Mouse (Mus musculus): ENCODE data around the gene Pip4k2c. TPM values are rescaled to one million over a fixed set of nuclear protein-coding genes. Genes with fewer than 3 reads are reported as not detected.

The Pip4k2c gene
- polyA plus RNA-seq, 1 experiment from 2014 or later, result 45.0 TPM

DNA sequence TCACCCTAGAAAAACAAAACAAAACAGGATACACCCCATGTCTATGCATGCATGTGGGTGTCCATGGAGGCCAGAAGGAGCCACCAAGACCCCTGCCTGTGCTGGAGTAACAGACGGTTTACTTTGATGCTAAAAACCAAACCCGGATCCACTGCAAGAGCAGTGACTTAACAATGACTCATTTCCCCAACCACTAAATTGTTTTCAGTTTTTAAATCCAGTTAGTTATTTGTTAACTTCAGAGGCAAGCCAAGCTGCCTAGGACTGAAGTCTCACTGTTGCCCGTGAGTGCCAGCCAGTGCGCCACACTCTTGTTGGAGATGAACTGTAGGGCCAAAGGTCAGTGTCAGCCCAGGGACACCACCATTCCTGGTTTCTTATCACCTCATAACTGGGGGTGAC, 60.9 kb downstream of the Pip4k2c start:
- H3K27ac ChIP-seq, result peak overlapping the region; percentile 60
- 59% methylated on average over 4 of the region's 4 CpGs for WGBS
- no peak overlapping the region for H3K4me3 ChIP-seq (replicated peaks; ENCODE audit: low read depth, low read length)
- no peaks in the 10 kb centered on the region for H3K9me3 ChIP-seq (replicated peaks; ENCODE audit: low read length)
- no peak for TF ChIP-seq CTCF (IDR thresholded peaks at IDR 0.05; ENCODE audit: low read depth)
- no peaks in the 10 kb centered on the region; the same call in 1 of the 2 replicates for H3K4me1 ChIP-seq (replicated peaks; ENCODE audit: insufficient read depth, low read length)
- no peak overlapping the region for H3K4me2 ChIP-seq (ENCODE audit: low read length)
- DNase-seq (ENCODE audit: low spot score), result no peak
- no peaks in the 10 kb centered on the region for H3K27me3 ChIP-seq (ENCODE audit: insufficient read depth, low read length)
- H3K36me3 ChIP-seq (ENCODE audit: insufficient read depth, low read length), result no peaks in the 10 kb centered on the region
- ATAC-seq (replicated peaks; ENCODE audit: low FRiP score, low read depth), result no peak
- H3K9ac ChIP-seq (ENCODE audit: low read depth, low read length), result no peak overlapping the region

DNA sequence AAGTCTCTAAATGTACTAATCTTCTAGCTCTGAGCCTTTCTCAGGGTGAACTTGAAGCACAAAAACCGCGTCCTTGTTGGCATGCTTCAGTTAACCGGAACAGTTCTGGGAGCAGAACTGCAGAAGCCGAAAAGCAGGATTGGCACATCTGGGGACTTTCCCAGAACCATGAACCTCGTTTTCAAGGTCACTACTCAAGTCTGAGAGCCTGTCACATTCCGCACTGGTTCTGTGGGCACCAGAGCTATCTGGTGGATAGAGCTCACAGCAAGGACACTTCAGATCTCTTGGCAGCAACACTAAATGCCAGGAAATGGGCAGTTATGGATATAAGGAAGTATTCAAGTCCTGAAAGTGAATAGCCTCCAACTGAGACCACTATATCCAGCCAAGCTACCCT, 64.2 kb downstream of the Pip4k2c start:
- DNase-seq (ENCODE audit: low spot score), result no peak
- Histone ChIP-seq H3K9me3 (replicated peaks; ENCODE audit: low read length) (no peaks in the 10 kb centered on the region), H3K36me3 (ENCODE audit: insufficient read depth, low read length) (no peaks in the 10 kb centered on the region), H3K27me3 (ENCODE audit: insufficient read depth, low read length) (no peaks in the 10 kb centered on the region), H3K4me2 (ENCODE audit: low read length) (no peak overlapping the region), H3K27ac (peak overlapping the region; percentile 60), H3K4me1 (replicated peaks; ENCODE audit: insufficient read depth, low read length) (no peaks in the 10 kb centered on the region; the same call in 1 of the 2 replicates), H3K9ac (ENCODE audit: low read depth, low read length) (no peak overlapping the region), H3K4me3 (replicated peaks; ENCODE audit: low read depth, low read length) (no peak overlapping the region)
- no peak for TF ChIP-seq CTCF (IDR thresholded peaks at IDR 0.05; ENCODE audit: low read depth)
- 51% methylated on average over 6 of the region's 6 CpGs for WGBS
- ATAC-seq (replicated peaks; ENCODE audit: low FRiP score, low read depth), result no peak

Other genes with a start within 250 kb of the Pip4k2c start
- gene Ctdsp2, start 232.9 kb downstream of the Pip4k2c start, polyA plus RNA-seq (2015; fragmentation: Nextera tagmentation; extraction: Ambion mirVana), result 62.4 and 68.5 TPM in 2 replicates
- 0.07 and 0.10 TPM in 2 replicates for gene Avil, start 210.9 kb downstream of the Pip4k2c start, polyA plus RNA-seq (2015; fragmentation: Nextera tagmentation; extraction: Ambion mirVana)
- 97.3 and 109 TPM in 2 replicates for gene Tsfm, start 180.7 kb downstream of the Pip4k2c start, polyA plus RNA-seq (2015; fragmentation: Nextera tagmentation; extraction: Ambion mirVana)
- 37.4 and 40.2 TPM in 2 replicates for gene Mettl1, start 170.2 kb downstream of the Pip4k2c start, polyA plus RNA-seq (2015; fragmentation: Nextera tagmentation; extraction: Ambion mirVana)
- 0.89 and 1.3 TPM in 2 replicates for gene Eef1akmt3, start 170.1 kb downstream of the Pip4k2c start, polyA plus RNA-seq (2015; fragmentation: Nextera tagmentation; extraction: Ambion mirVana)
- gene Cyp27b1, start 163.3 kb downstream of the Pip4k2c start, polyA plus RNA-seq (2015; fragmentation: Nextera tagmentation; extraction: Ambion mirVana), result 38.9 and 58.0 TPM in 2 replicates
- gene March9, start 151.4 kb downstream of the Pip4k2c start, polyA plus RNA-seq (2015; fragmentation: Nextera tagmentation; extraction: Ambion mirVana), result 1.6 and 1.9 TPM in 2 replicates
- gene Cdk4, start 148.1 kb downstream of the Pip4k2c start, polyA plus RNA-seq (2015; fragmentation: Nextera tagmentation; extraction: Ambion mirVana), result 1,113 and 1,153 TPM in 2 replicates
- 157 and 171 TPM in 2 replicates for gene Tspan31, start 141.3 kb downstream of the Pip4k2c start, polyA plus RNA-seq (2015; fragmentation: Nextera tagmentation; extraction: Ambion mirVana)
- gene Agap2, start 136.3 kb downstream of the Pip4k2c start, polyA plus RNA-seq (2015; fragmentation: Nextera tagmentation; extraction: Ambion mirVana), result 0.04 and 0.09 TPM in 2 replicates
- 107 and 114 TPM in 2 replicates for gene Os9, start 90.5 kb downstream of the Pip4k2c start, polyA plus RNA-seq (2015; fragmentation: Nextera tagmentation; extraction: Ambion mirVana)
- 15.0 and 16.4 TPM in 2 replicates for gene B4galnt1, start 46.4 kb downstream of the Pip4k2c start, polyA plus RNA-seq (2015; fragmentation: Nextera tagmentation; extraction: Ambion mirVana)
- 2.8 and 3.1 TPM in 2 replicates for gene Slc26a10, start 30.9 kb downstream of the Pip4k2c start, polyA plus RNA-seq (2015; fragmentation: Nextera tagmentation; extraction: Ambion mirVana)
- gene Arhgef25, start 21.5 kb downstream of the Pip4k2c start, polyA plus RNA-seq (2015; fragmentation: Nextera tagmentation; extraction: Ambion mirVana), result 27.9 and 29.0 TPM in 2 replicates
- 83.3 and 85.1 TPM in 2 replicates for gene Dtx3, start 15.9 kb downstream of the Pip4k2c start, polyA plus RNA-seq (2015; fragmentation: Nextera tagmentation; extraction: Ambion mirVana)
- gene Kif5a, start 51.8 kb upstream of the Pip4k2c start, polyA plus RNA-seq (2015; fragmentation: Nextera tagmentation; extraction: Ambion mirVana), result 0.28 and 0.47 TPM in 2 replicates
- 177 and 190 TPM in 2 replicates for gene Dctn2, start 54.8 kb upstream of the Pip4k2c start, polyA plus RNA-seq (2015; fragmentation: Nextera tagmentation; extraction: Ambion mirVana)
- 10.5 and 10.7 TPM in 2 replicates for gene Mbd6, start 77.4 kb upstream of the Pip4k2c start, polyA plus RNA-seq (2015; fragmentation: Nextera tagmentation; extraction: Ambion mirVana)
- 99.1 and 103 TPM in 2 replicates for gene Mars, start 100.2 kb upstream of the Pip4k2c start, polyA plus RNA-seq (2015; fragmentation: Nextera tagmentation; extraction: Ambion mirVana)
- gene Arhgap9, start 110.4 kb upstream of the Pip4k2c start, polyA plus RNA-seq (2015; fragmentation: Nextera tagmentation; extraction: Ambion mirVana), result 3.7 and 3.8 TPM in 2 replicates
- gene Gli1, start 130.4 kb upstream of the Pip4k2c start, polyA plus RNA-seq (2015; fragmentation: Nextera tagmentation; extraction: Ambion mirVana), result 3.3 and 4.1 TPM in 2 replicates
- gene Inhbe, start 142.8 kb upstream of the Pip4k2c start, polyA plus RNA-seq (2015; fragmentation: Nextera tagmentation; extraction: Ambion mirVana), result not detected in 2 replicates
- gene Inhbc, start 158.8 kb upstream of the Pip4k2c start, polyA plus RNA-seq (2015; fragmentation: Nextera tagmentation; extraction: Ambion mirVana), result 0.14 and 0.23 TPM in 2 replicates
- 33.1 and 34.4 TPM in 2 replicates for gene R3hdm2, start 168.7 kb upstream of the Pip4k2c start, polyA plus RNA-seq (2015; fragmentation: Nextera tagmentation; extraction: Ambion mirVana)